Mouse (Mus musculus) CH12.LX (cell line): Measurements from ENCODE around the gene Wdr63. TPM values are rescaled to one million over a fixed set of nuclear protein-coding genes. Genes with fewer than 3 reads are reported as not detected.
A peak's percentile ranks its signal among the peaks of the same experiment; 100 is the strongest.

Experiments
- DNase-seq: peaks from one replicate; pipeline ENCODE4 v3.0.0-alpha.2; 2013; ENCODE audit errors: extremely low read depth
- H3K27ac ChIP-seq: 2 replicates; pipeline ENCODE4 v1.5.1; 2012; ENCODE audit warnings: low read depth, mild to moderate bottlenecking, control low read depth, moderate library complexity; ENCODE audit not compliant: insufficient read depth
- H3K27me3 ChIP-seq: replicated peaks from 2 replicates; pipeline ENCODE3; 2012; ENCODE audit warnings: inconsistent platforms
- H3K36me3 ChIP-seq, 2 experiments: replicated peaks in 1 of 2; 2 replicates each; pipeline versions ENCODE3 to v1.6.1; 2012; ENCODE audit warnings: inconsistent platforms in 1 of 2, low read length in 1 of 2, mild to moderate bottlenecking in 1 of 2, mixed read lengths in 1 of 2, moderate library complexity in 1 of 2; ENCODE audit not compliant: control insufficient read depth in 1 of 2, insufficient read depth in 1 of 2
- H3K4me1 ChIP-seq, 2 experiments: 2 replicates each; pipeline ENCODE4 v1.6.1; 2012; ENCODE audit warnings: inconsistent platforms in 1 of 2, moderate library complexity in 1 of 2; ENCODE audit not compliant: insufficient read depth in 2 of 2, control insufficient read depth in 1 of 2
- H3K4me2 ChIP-seq: 2 replicates; pipeline ENCODE4 v1.6.1; 2012; ENCODE audit warnings: low read depth, mild to moderate bottlenecking, control low read depth; ENCODE audit not compliant: poor library complexity, insufficient read depth, severe bottlenecking
- H3K4me3 ChIP-seq, 3 experiments: fragments of 150-350 bp in 1 of 3; sonication (generic) in 1 of 3; replicated peaks in 1 of 3; 2 replicates each; pipeline versions ENCODE3 to v1.5.1; 2011 to 2012; ENCODE audit warnings: low read depth in 2 of 3, low read length in 2 of 3, mild to moderate bottlenecking in 2 of 3, moderate library complexity in 2 of 3, control low read depth in 1 of 3, improper control_type of control experiment in 1 of 3, inconsistent platforms in 1 of 3, mixed read lengths in 1 of 3; ENCODE audit not compliant: poor library complexity in 1 of 3
- H3K79me2 ChIP-seq: replicated peaks from 2 replicates; pipeline ENCODE4 v1.6.1; 2012; ENCODE audit warnings: mild to moderate bottlenecking, moderate library complexity; ENCODE audit not compliant: control insufficient read depth, poor library complexity, insufficient read depth, severe bottlenecking; ENCODE audit errors: extremely low read depth
- H3K9ac ChIP-seq: 2 replicates; pipeline ENCODE4 v1.6.1; 2012; ENCODE audit warnings: low read depth, mild to moderate bottlenecking, control low read depth, moderate library complexity; ENCODE audit not compliant: insufficient read depth
- H3K9me3 ChIP-seq: replicated peaks from 2 replicates; pipeline ENCODE3; 2012; ENCODE audit warnings: low read length, inconsistent platforms, mixed read lengths
- BHLHE40 ChIP-seq: IDR thresholded peaks from 2 replicates; pipeline ENCODE4 v1.6.1; 2011; ENCODE audit warnings: mild to moderate bottlenecking, low read depth, low read length, improper control_type of control experiment
- CHD1 ChIP-seq: IDR thresholded peaks from 2 replicates; pipeline ENCODE4 v1.6.1; 2012; ENCODE audit warnings: low read depth, low read length, improper control_type of control experiment, inconsistent platforms
- CTCF ChIP-seq, 2 experiments: IDR thresholded peaks in 1 of 2; conservative IDR thresholded peaks in 1 of 2; 2 replicates each; pipeline ENCODE4 v1.5.1; 2011 to 2012; ENCODE audit warnings: low read depth in 2 of 2, low read length in 2 of 2, improper control_type of control experiment in 1 of 2, inconsistent platforms in 1 of 2, mild to moderate bottlenecking in 1 of 2, moderate library complexity in 1 of 2
- E2F4 ChIP-seq: IDR thresholded peaks from 2 replicates; pipeline ENCODE4 v1.6.1; 2011; ENCODE audit warnings: low read depth, low read length, improper control_type of control experiment; ENCODE audit not compliant: insufficient replicate concordance
- EP300 ChIP-seq: IDR thresholded peaks from 2 replicates; pipeline ENCODE4 v1.6.1; 2011; ENCODE audit warnings: low read length, improper control_type of control experiment
- ETS1 ChIP-seq: conservative IDR thresholded peaks from 2 replicates; pipeline ENCODE4 v1.6.1; 2012; ENCODE audit warnings: low read depth, mild to moderate bottlenecking, inconsistent platforms, low read length, improper control_type of control experiment, moderate library complexity
- GABPA ChIP-seq: IDR thresholded peaks from 2 replicates; pipeline ENCODE4 v1.6.1; 2012; ENCODE audit warnings: low read depth, low read length, improper control_type of control experiment, inconsistent platforms; ENCODE audit not compliant: insufficient replicate concordance
- HCFC1 ChIP-seq: IDR thresholded peaks from 2 replicates; pipeline ENCODE4 v1.6.1; 2012; ENCODE audit warnings: low read depth, mild to moderate bottlenecking, inconsistent platforms, low read length, improper control_type of control experiment
- JUN ChIP-seq: IDR thresholded peaks from 2 replicates; pipeline ENCODE4 v1.6.1; 2011; ENCODE audit warnings: low read depth, mild to moderate bottlenecking, low read length, improper control_type of control experiment, moderate library complexity; ENCODE audit not compliant: insufficient read depth
- JUND ChIP-seq: conservative IDR thresholded peaks from 2 replicates; pipeline ENCODE4 v1.6.1; 2011; ENCODE audit warnings: low read depth, low read length, improper control_type of control experiment
- KAT2A ChIP-seq: IDR thresholded peaks from 2 replicates; pipeline ENCODE4 v1.6.1; 2012; ENCODE audit warnings: low read length, improper control_type of control experiment, inconsistent platforms; ENCODE audit not compliant: insufficient replicate concordance
- MAFK ChIP-seq: IDR thresholded peaks from 2 replicates; pipeline ENCODE4 v1.6.1; 2011; ENCODE audit warnings: low read length, improper control_type of control experiment; ENCODE audit not compliant: insufficient replicate concordance
- MAX ChIP-seq: IDR thresholded peaks from 2 replicates; pipeline ENCODE4 v1.6.1; 2011; ENCODE audit warnings: low read length, improper control_type of control experiment
- MAZ ChIP-seq: IDR thresholded peaks from 2 replicates; pipeline ENCODE4 v1.6.1; 2012; ENCODE audit warnings: low read depth, mild to moderate bottlenecking, inconsistent platforms, low read length, improper control_type of control experiment, moderate library complexity
- MEF2A ChIP-seq: IDR thresholded peaks from 2 replicates; pipeline ENCODE4 v1.6.1; 2014; ENCODE audit warnings: low read depth, mild to moderate bottlenecking, inconsistent platforms, low read length, improper control_type of control experiment, borderline replicate concordance
- MXI1 ChIP-seq: IDR thresholded peaks from 2 replicates; pipeline ENCODE4 v1.6.1; 2011; ENCODE audit warnings: mild to moderate bottlenecking, low read depth, low read length, improper control_type of control experiment
- MYC ChIP-seq: IDR thresholded peaks from 2 replicates; pipeline ENCODE4 v1.6.1; 2011; ENCODE audit warnings: low read depth, mild to moderate bottlenecking, improper control_type of control experiment, low read length
- NELFE ChIP-seq: IDR thresholded peaks from 2 replicates; pipeline ENCODE4 v1.6.1; 2011; ENCODE audit warnings: low read depth, low read length, improper control_type of control experiment
- NRF1 ChIP-seq: IDR thresholded peaks from 2 replicates; pipeline ENCODE4 v1.6.1; 2014; ENCODE audit warnings: low read depth, mild to moderate bottlenecking, inconsistent platforms, low read length, improper control_type of control experiment, moderate library complexity
- POLR2A ChIP-seq: IDR thresholded peaks from 2 replicates; pipeline ENCODE4 v1.6.1; 2011; ENCODE audit warnings: low read depth, mild to moderate bottlenecking, improper control_type of control experiment, low read length
- POLR2AphosphoS2 ChIP-seq: IDR thresholded peaks from 2 replicates; pipeline ENCODE4 v1.6.1; 2011; ENCODE audit warnings: low read depth, low read length, improper control_type of control experiment
- RAD21 ChIP-seq: IDR thresholded peaks from 2 replicates; pipeline ENCODE4 v1.6.1; 2011; ENCODE audit warnings: low read depth, mild to moderate bottlenecking, low read length, improper control_type of control experiment, moderate library complexity
- RCOR1 ChIP-seq: conservative IDR thresholded peaks from 2 replicates; pipeline ENCODE4 v1.6.1; 2012; ENCODE audit warnings: low read depth, mild to moderate bottlenecking, inconsistent platforms, low read length, improper control_type of control experiment
- SIN3A ChIP-seq: IDR thresholded peaks from 2 replicates; pipeline ENCODE4 v1.6.1; 2012; ENCODE audit warnings: low read length, improper control_type of control experiment, inconsistent platforms
- TBP ChIP-seq: conservative IDR thresholded peaks from 2 replicates; pipeline ENCODE4 v1.6.1; 2011; ENCODE audit warnings: low read depth, low read length, improper control_type of control experiment
- TCF12 ChIP-seq: IDR thresholded peaks from 2 replicates; pipeline ENCODE4 v1.6.1; 2014; ENCODE audit warnings: low read depth, mild to moderate bottlenecking, inconsistent platforms, low read length, improper control_type of control experiment
- USF1 ChIP-seq: IDR thresholded peaks from 2 replicates; pipeline ENCODE4 v1.6.1; 2014; ENCODE audit warnings: low read depth, mild to moderate bottlenecking, inconsistent platforms, low read length, improper control_type of control experiment
- USF2 ChIP-seq: conservative IDR thresholded peaks from 2 replicates; pipeline ENCODE4 v1.6.1; 2011; ENCODE audit warnings: low read depth, low read length, improper control_type of control experiment
- ZKSCAN1 ChIP-seq: IDR thresholded peaks from 2 replicates; pipeline ENCODE4 v1.6.1; 2012; ENCODE audit warnings: low read depth, inconsistent platforms, low read length, improper control_type of control experiment, borderline replicate concordance
- ZMIZ1 ChIP-seq: IDR thresholded peaks from 2 replicates; pipeline ENCODE4 v1.6.1; 2012; ENCODE audit warnings: low read depth, mild to moderate bottlenecking, inconsistent platforms, low read length, improper control_type of control experiment
- dilution Hi-C: fragments of 300-500 bp; cut with MboI; formaldehyde crosslinking; loops from 2 replicates; pipeline ENCODE4 v1.14.3; 2020; ENCODE audit warnings: low sequenced_read_pairs; ENCODE audit not compliant: extremely low pct_unique_long_range_greater_than_20kb, extremely low pct_ligation_motif_present
- in situ Hi-C: fragments of 300-500 bp; cut with MboI; formaldehyde crosslinking; loops from 3 replicates; pipeline ENCODE4 v1.14.3; 2019; ENCODE audit warnings: low sequenced_read_pairs, low pct_ligation_motif_present, low pct_unique_long_range_greater_than_20kb, mixed read lengths
- polyA plus RNA-seq: library from polyadenylated mRNA; unstranded; fragments of >175 nt; gene quantifications from 2 replicates; pipeline ENCODE4 v1.2.1, GENCODE M21; 2012; ENCODE audit warnings: low read depth; ENCODE audit not compliant: insufficient read length
- total RNA-seq, 2 experiments: library from RNA; depleted of rRNA; stranded (reverse); fragments of 300-350 nt in 1 of 2; fragments of >200 nt in 1 of 2; gene quantifications; 2 replicates each; pipeline ENCODE4 v1.2.3; 2012 to 2014

Wdr63 gene
- total and polyA plus RNA-seq, 3 experiments, result not detected

GRCm38 (mm10) chr3:146151328-146151727 lies 43.4 kb upstream of the Wdr63 start:
- dilution Hi-C loops, result no loop called here
- peak overlapping the region; percentile 55 for H3K27ac ChIP-seq
- H3K27me3 ChIP-seq, result no peaks in the 10 kb centered on the region
- H3K79me2 ChIP-seq, result peaks cover 27% of the 10 kb centered on the region
- in situ Hi-C loops, result no loop called here
- H3K4me3 ChIP-seq, result peak overlapping the region; percentile 66 to 82 (median 77)
- peak; percentile 22 for DNase-seq
- no peak for TF ChIP-seq ZKSCAN1
- no peak for TF ChIP-seq HCFC1
- no peak; the same call in 1 of the 2 replicates for TF ChIP-seq ZMIZ1
- no peak for TF ChIP-seq RAD21
- TF ChIP-seq RCOR1, result no peak
- TF ChIP-seq MXI1, result peak; percentile 88
- peak; percentile 21; the same call in 1 of the 2 replicates for TF ChIP-seq POLR2AphosphoS2
- TF ChIP-seq TCF12, result no peak
- TF ChIP-seq MAX, result peak; percentile 92
- 0 out of 2 replicates have a peak, but pooled peaks have one; percentile 1 for TF ChIP-seq MAFK
- no peak for TF ChIP-seq JUND
- no peak for TF ChIP-seq E2F4
- no peak for TF ChIP-seq USF2
- peak; percentile 5; the same call in 1 of the 2 replicates for TF ChIP-seq EP300
- peak; percentile 91 for TF ChIP-seq MYC
- TF ChIP-seq CHD1, result 0 out of 2 replicates have a peak, but pooled peaks have one; percentile 0
- peak; percentile 87; the same call in 1 of the 2 replicates for TF ChIP-seq SIN3A
- TF ChIP-seq MAZ, result no peak
- TF ChIP-seq BHLHE40, result peak; percentile 84
- TF ChIP-seq, all 38 proteins: peak for 9
- Histone ChIP-seq H3K4me1 (peaks cover 8 to 74% of the 10 kb centered on the region in 2 experiments), H3K36me3 (no peaks in the 10 kb centered on the region), H3K9me3 (no peaks in the 10 kb centered on the region), H3K9ac (peak overlapping the region; percentile 82), H3K4me2 (peak overlapping the region; percentile 57)

GRCm38 (mm10) chr3:146150560-146150959 lies 42.6 kb upstream of the Wdr63 start:
- Histone ChIP-seq H3K79me2 (peaks cover 20% of the 10 kb centered on the region), H3K27ac (peak overlapping the region; percentile 53), H3K27me3 (no peaks in the 10 kb centered on the region), H3K4me2 (peak overlapping the region; percentile 57), H3K9me3 (no peaks in the 10 kb centered on the region), H3K36me3 (no peaks in the 10 kb centered on the region), H3K4me3 (peak overlapping the region; percentile 66 to 82 (median 77)), H3K9ac (peak overlapping the region; percentile 82), H3K4me1 (peaks cover 13 to 74% of the 10 kb centered on the region in 2 experiments)
- dilution Hi-C loops, result no loop called here
- DNase-seq, result peak; percentile 85
- in situ Hi-C loops, result no loop called here
- TF ChIP-seq MAX, result peak; percentile 76
- no peak for TF ChIP-seq ZMIZ1
- TF ChIP-seq ETS1, result peak; percentile 49
- no peak; the same call in 1 of the 2 replicates for TF ChIP-seq EP300
- peak; percentile 62 for TF ChIP-seq POLR2A
- no peak for TF ChIP-seq CTCF (conservative IDR thresholded peaks at IDR 0.05 in 1 of 2, IDR thresholded peaks at IDR 0.05 in 1 of 2; ENCODE audit: low read depth in 2 of 2, low read length in 2 of 2)
- peak; percentile 53 for TF ChIP-seq BHLHE40
- TF ChIP-seq TBP, result peak; percentile 71; the same call in 1 of the 2 replicates
- peak; percentile 32 for TF ChIP-seq NELFE
- TF ChIP-seq RAD21, result peak; percentile 2
- TF ChIP-seq KAT2A, result no peak
- no peak; the same call in 1 of the 2 replicates for TF ChIP-seq MYC
- no peak; the same call in 1 of the 2 replicates for TF ChIP-seq POLR2AphosphoS2
- TF ChIP-seq SIN3A, result peak; percentile 64
- 0 out of 2 replicates have a peak, but pooled peaks have one; percentile 7 for TF ChIP-seq NRF1
- TF ChIP-seq TCF12, result peak; percentile 89
- 0 out of 2 replicates have a peak, but pooled peaks have one; percentile 33 for TF ChIP-seq MXI1
- no peak for TF ChIP-seq USF1
- peak; percentile 50; the same call in 1 of the 2 replicates for TF ChIP-seq MEF2A
- TF ChIP-seq MAZ, result peak; percentile 42; the same call in 1 of the 2 replicates
- TF ChIP-seq GABPA, result no peak
- TF ChIP-seq JUN, result 0 out of 2 replicates have a peak, but pooled peaks have one; percentile 2
- no peak for TF ChIP-seq MAFK
